Mouse (Mus musculus) heart, postnatal 0 days (tissue): ENCODE measurements at regions not wholly inside any gene's neighbourhood (a gene's known extent, or its start where the extent isn't known, plus 50 kb on each side); places are given as distances from the start of the nearest gene placed in this dataset.

Experiments used
- ATAC-seq: fragments of 200-750 bp; cut with Nextera tagmentation; 2 replicates; pipeline ENCODE4 v1.8.0; 2017; ENCODE audit warnings: low read depth, moderate number of reproducible peaks, moderate library complexity; ENCODE audit not compliant: insufficient read depth
- DNase-seq: peaks from one replicate; pipeline ENCODE4 v3.0.0-alpha.2; 2016; ENCODE audit warnings: low spot score
- H3K27ac ChIP-seq: fragments of 300-500 bp; sonication (generic); 2 replicates; pipeline ENCODE4 v1.5.1; 2014; ENCODE audit warnings: low read depth, mild to moderate bottlenecking
- H3K27me3 ChIP-seq: fragments of 300-500 bp; sonication (generic); 2 replicates; pipeline ENCODE4 v1.6.1; 2014; ENCODE audit warnings: low read length, mixed read lengths; ENCODE audit not compliant: control insufficient read depth, insufficient read depth
- H3K36me3 ChIP-seq: fragments of 300-500 bp; sonication (generic); replicated peaks from 2 replicates; pipeline ENCODE4 v1.6.1; 2014; ENCODE audit warnings: low read length, mixed read lengths; ENCODE audit not compliant: control insufficient read depth, insufficient read depth
- H3K4me1 ChIP-seq: fragments of 300-500 bp; sonication (generic); 2 replicates; pipeline ENCODE4 v1.6.1; 2014; ENCODE audit warnings: antibody characterized with exemption; ENCODE audit not compliant: control insufficient read depth, insufficient read depth
- H3K4me2 ChIP-seq: fragments of 300-500 bp; sonication (generic); 2 replicates; pipeline ENCODE4 v1.6.1; 2014; ENCODE audit warnings: low read depth, mild to moderate bottlenecking, low read length, moderate library complexity
- H3K4me3 ChIP-seq: fragments of 300-500 bp; sonication (generic); 2 replicates; pipeline ENCODE4 v1.5.1; 2014; ENCODE audit warnings: low read depth, low read length
- H3K9ac ChIP-seq: fragments of 300-500 bp; sonication (generic); replicated peaks from 2 replicates; pipeline ENCODE4 v1.6.1; 2014; ENCODE audit warnings: low read depth, low read length, mixed read lengths
- H3K9me3 ChIP-seq: fragments of 300-500 bp; sonication (generic); replicated peaks from 2 replicates; pipeline ENCODE4 v1.6.1; 2016; ENCODE audit warnings: low read length; ENCODE audit not compliant: control insufficient read depth
- CTCF ChIP-seq: IDR thresholded peaks from 2 replicates; pipeline ENCODE4 v1.5.1; 2016; ENCODE audit warnings: antibody characterized with exemption, control low read depth, low read depth
- EP300 ChIP-seq: IDR thresholded peaks from 2 replicates; pipeline ENCODE4 v1.6.1; 2016; ENCODE audit warnings: antibody characterized with exemption, low read depth
- WGBS: fragments of 180-500 bp; shearing (Covaris S2); extraction: QIAGEN DNeasy Blood & Tissue Kit; methylation state at CpG from one replicate; pipeline ENCODE4 v1.1.7; 2014; 5-methylcytosine and 5-hydroxymethylcytosine counted together

DNA sequence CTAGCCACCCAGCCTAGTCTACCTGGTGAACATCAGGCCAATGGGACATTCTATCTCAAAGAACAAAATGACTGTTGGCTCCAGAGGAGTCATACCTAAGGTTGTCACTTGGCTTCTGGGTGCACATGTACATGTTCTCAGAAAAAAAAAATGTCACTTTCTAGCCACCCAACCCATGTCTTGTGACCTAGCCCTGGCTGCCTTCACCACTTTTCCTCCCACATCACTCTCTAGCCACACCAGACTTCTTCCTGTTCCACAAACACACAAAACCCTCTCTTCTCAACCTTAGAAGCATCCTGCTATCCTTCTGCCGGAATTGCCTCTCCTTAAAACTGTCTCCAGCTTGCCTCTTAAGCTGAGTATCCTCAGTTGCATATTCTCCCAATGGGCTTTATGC is 211.6 kb downstream of the Maf start:
- H3K27me3 ChIP-seq: no peaks in the 10 kb centered on the region
- DNase-seq: no peak
- no peaks in the 10 kb centered on the region for H3K4me1 ChIP-seq
- no peak overlapping the region for H3K4me2 ChIP-seq
- H3K9me3 ChIP-seq: no peaks in the 10 kb centered on the region
- WGBS: 67% methylated on average over 1 of the region's 1 CpGs
- no peaks in the 10 kb centered on the region for H3K36me3 ChIP-seq
- no peak overlapping the region for H3K27ac ChIP-seq
- no peak overlapping the region for H3K9ac ChIP-seq
- TF ChIP-seq CTCF (no peak), EP300 (no peak)
- no peak overlapping the region for H3K4me3 ChIP-seq
- no peak for ATAC-seq

DNA sequence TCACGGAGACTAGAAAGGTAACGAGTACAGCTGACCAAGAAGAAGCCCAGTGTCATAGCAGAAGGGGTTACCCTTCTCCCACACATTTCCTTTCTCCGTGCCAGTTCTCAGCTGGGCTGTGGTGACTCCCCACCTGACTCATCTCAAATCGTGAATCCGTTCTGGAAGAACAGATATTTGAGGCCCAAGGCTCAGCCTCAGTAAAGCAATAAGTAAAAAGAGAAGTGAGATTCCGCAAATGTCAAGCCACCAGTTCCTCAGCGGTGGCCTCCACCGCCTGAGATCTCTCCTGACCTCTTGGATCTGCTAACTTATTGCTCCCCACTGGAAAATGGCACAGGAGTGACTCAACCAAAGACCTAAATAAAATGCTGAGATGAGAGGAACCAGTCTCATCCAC is 213.2 kb downstream of the Maf start:
- H3K27ac ChIP-seq: no peak overlapping the region
- H3K4me2 ChIP-seq: no peak overlapping the region
- no peak for TF ChIP-seq EP300
- TF ChIP-seq CTCF: no peak
- no peaks in the 10 kb centered on the region for H3K4me1 ChIP-seq
- H3K4me3 ChIP-seq: no peak overlapping the region
- DNase-seq: no peak
- WGBS: 74% methylated on average over 8 of the region's 8 CpGs
- ATAC-seq: no peak
- no peaks in the 10 kb centered on the region for H3K36me3 ChIP-seq
- no peaks in the 10 kb centered on the region for H3K9me3 ChIP-seq
- no peaks in the 10 kb centered on the region for H3K27me3 ChIP-seq
- H3K9ac ChIP-seq: no peak overlapping the region

DNA sequence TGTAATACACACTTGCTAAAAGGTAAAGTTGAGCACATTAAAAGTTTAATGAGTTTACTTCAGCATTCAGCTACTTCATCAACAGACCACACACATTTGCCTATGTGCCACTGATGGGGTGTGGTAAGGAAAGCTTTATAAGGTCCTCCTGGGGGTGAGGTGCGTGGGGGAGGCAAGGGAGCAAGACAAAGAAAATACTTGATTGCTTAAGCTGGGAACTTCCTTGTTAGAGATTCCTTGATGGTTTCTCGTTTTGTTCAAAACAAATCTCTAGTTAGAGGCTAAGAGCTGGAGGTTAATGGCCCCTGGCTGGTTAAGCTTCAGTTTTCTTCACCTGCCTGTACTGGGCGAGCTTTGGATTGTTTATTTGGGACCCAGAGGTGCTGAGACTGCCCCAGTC is 220.7 kb downstream of the Maf start:
- Histone ChIP-seq H3K9me3 (no peaks in the 10 kb centered on the region), H3K36me3 (no peaks in the 10 kb centered on the region), H3K4me3 (no peak overlapping the region), H3K27me3 (no peaks in the 10 kb centered on the region), H3K9ac (no peak overlapping the region), H3K27ac (no peak overlapping the region), H3K4me1 (no peaks in the 10 kb centered on the region), H3K4me2 (no peak overlapping the region)
- no peak for ATAC-seq
- TF ChIP-seq CTCF: no peak
- TF ChIP-seq EP300: no peak
- no peak for DNase-seq
- 41% methylated on average over 3 of the region's 3 CpGs for WGBS

DNA sequence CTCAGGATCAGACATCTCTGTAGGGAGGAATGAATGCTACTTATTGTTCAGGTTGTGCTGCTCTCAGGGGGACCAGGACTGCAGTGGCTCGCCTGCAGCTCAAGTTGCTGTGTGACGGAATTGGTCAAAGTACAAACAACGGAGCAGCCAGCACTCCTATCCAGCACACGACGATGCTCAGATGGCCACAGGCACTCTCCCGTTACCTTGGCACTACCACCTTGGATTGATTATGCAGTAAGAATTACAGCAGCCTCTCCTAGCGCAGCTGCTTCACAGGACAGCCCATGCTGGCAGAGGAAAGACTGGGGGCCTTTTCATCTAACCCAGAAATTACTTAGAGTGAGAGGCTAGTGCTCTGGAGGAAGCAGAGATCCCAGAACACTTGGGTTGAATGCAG is 226.5 kb downstream of the Maf start:
- Histone ChIP-seq H3K4me1 (peaks cover 11% of the 10 kb centered on the region), H3K4me2 (no peak overlapping the region), H3K36me3 (no peaks in the 10 kb centered on the region), H3K4me3 (no peak overlapping the region), H3K27me3 (no peaks in the 10 kb centered on the region), H3K9ac (no peak overlapping the region), H3K9me3 (no peaks in the 10 kb centered on the region), H3K27ac (no peak overlapping the region)
- 77% methylated on average over 7 of the region's 7 CpGs for WGBS
- no peak for DNase-seq
- TF ChIP-seq CTCF (no peak), EP300 (no peak)
- no peak for ATAC-seq

DNA sequence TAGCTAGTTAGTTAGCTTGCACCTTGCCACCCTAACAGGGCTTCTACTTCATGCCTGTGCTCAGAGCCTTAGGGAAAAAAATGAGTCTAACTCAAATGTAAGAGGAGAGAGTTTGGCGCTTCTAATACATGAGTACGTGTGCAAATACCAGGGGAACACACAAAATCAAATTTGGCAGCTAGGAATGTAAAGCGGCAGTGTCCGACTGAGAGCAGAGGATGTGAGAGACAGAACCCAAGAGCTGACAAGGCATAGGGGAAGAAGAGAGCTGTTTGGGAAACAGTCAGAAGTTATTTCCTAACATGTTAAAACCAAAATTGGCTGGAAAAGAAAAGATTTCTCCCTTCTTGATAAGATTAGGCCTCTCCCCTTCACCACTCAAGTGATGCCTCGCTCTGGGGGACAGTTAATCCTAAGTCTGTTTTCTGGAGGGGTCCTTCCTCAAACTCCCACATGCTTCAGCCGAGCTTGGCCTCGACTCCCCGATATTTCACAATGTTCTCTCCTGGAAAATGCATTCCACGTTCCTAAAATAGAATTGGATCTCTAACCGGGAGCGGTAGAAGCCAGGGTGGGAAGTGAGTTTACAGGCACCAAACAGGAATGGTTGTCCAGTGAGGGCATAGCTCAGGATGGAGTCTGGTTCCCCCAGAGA is 229.1 kb downstream of the Maf start:
- WGBS: 25% methylated on average over 11 of the region's 11 CpGs
- H3K9ac ChIP-seq: no peak overlapping the region
- DNase-seq (peak; percentile 25), ATAC-seq (no peak)
- no peaks in the 10 kb centered on the region for H3K36me3 ChIP-seq
- H3K4me3 ChIP-seq: no peak overlapping the region
- TF ChIP-seq CTCF (no peak), EP300 (no peak)
- no peaks in the 10 kb centered on the region for H3K9me3 ChIP-seq
- no peaks in the 10 kb centered on the region for H3K27me3 ChIP-seq
- H3K27ac ChIP-seq: peak overlapping the region; percentile 15; the same call in 1 of the 2 replicates
- peaks cover 11% of the 10 kb centered on the region for H3K4me1 ChIP-seq
- H3K4me2 ChIP-seq: no peak overlapping the region

DNA sequence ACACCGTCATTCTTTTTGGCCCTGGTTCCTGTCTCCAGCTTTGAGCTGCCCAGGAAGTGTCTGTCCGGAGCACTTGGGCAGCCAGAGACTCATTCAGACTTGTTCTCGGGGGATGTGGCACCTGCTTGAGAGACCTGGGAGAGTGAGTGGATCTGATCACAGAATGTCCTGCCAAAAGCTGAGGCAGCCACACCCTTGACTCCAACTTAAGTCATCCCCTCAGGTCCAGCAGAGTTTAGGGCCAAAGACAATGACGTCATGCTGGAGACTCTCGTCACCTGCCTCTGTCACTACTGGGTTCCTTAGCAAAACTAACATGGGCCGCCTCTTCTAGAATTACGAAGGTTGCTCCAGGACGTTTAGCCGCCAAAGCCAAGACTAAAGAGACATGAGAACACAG is 231.5 kb downstream of the Maf start:
- DNase-seq (no peak), ATAC-seq (no peak)
- Histone ChIP-seq H3K9me3 (no peaks in the 10 kb centered on the region), H3K36me3 (no peaks in the 10 kb centered on the region), H3K27ac (no peak overlapping the region), H3K9ac (no peak overlapping the region), H3K4me3 (no peak overlapping the region), H3K27me3 (no peaks in the 10 kb centered on the region), H3K4me1 (peaks cover 11% of the 10 kb centered on the region), H3K4me2 (no peak overlapping the region)
- no peak for TF ChIP-seq CTCF
- TF ChIP-seq EP300: no peak
- 86% methylated on average over 9 of the region's 9 CpGs for WGBS
